In the genomic region with DNA sequence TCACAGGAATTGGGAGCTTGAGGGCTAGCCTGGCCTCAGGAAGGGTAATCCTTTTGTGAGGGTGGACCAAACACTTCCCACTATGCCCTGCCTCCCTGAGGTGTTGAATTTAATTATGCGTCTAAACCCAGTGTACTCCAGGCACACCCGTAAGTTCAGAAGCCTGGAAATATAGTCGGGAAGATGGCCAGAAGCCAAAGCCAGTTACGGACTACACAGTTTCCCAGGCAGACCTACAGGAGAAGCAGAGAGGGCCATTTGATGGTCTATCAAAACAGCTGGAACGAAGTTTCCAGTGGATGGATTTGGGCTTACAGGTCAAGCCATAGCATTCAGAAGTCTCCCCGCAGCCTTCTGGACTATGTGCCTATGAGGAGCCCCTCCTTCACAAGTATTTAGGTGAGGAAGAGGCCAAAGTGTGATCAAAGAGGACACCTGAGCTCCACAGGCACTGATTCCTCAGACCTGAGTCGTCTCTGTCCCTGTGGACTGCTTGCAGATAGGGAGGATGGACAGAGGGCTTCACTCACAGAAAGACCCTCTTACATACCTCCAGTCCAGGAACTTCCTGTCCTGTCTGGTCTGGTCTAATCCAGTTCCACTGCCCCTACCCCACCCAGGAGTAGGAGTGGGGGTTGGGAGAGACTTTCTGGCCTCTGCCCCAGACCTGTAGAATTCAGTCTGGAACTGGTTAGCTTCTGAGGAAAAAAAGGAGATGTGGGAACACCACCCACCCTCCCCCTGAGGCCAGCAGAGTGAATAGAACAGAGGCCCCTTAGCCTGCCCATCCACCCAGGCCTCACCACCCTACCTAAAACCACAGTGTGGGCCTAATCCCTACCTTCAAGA, we compare ENCODE assay signal across 9 mouse cellular contexts. TPM values are rescaled to one million over a fixed set of nuclear protein-coding genes. Genes with fewer than 3 reads are reported as not detected.
A peak's percentile ranks its signal among the peaks of the same experiment; 100 is the strongest.
DNase-seq lines count a peak whose midpoint lies in the region; ATAC-seq and TF ChIP-seq lines count a peak whose summit lies in the region.
"Had no signal": no experiment of that assay in that cellular context is flagged by ENCODE, and none has a peak within 500 bp of the region (broad histone marks: within the 10 kb centered on the region; RNA-seq: fewer than 3 reads in every experiment).

No protein-coding gene starts in this region.

- no peaks in the 10 kb centered on the region for H3K9me3 ChIP-seq in forebrain, embryonic 15.5 days
- H3K9me3 ChIP-seq: megakaryocyte, embryonic 14.5 days had no signal

- H3K4me2 ChIP-seq in forebrain, embryonic 15.5 days (replicated peaks) = no peak overlapping the region

- no peak overlapping the region for H3K4me3 ChIP-seq in liver, adult 2 months (ENCODE audit: insufficient read depth, low read depth, low read length)
- H3K4me3 ChIP-seq in forebrain, embryonic 15.5 days = no peak overlapping the region
- no peak overlapping the region for H3K4me3 ChIP-seq in small intestine, adult 2 months (ENCODE audit: low read depth, low read length)

- no peak for TF ChIP-seq CTCF in liver, adult 2 months (IDR thresholded peaks at IDR 0.05; ENCODE audit: low read depth, low read length)
- no peak for TF ChIP-seq CTCF in small intestine, adult 2 months (IDR thresholded peaks at IDR 0.05; ENCODE audit: extremely low read depth, insufficient read length, insufficient replicate concordance, low read depth, low read length)

- WGBS in liver, adult 2 months = 51% methylated on average over 7 of the region's 7 CpGs
- WGBS in forebrain, embryonic 15.5 days = 60% methylated on average over 7 of the region's 7 CpGs
- WGBS in small intestine, adult 2 months = 38% methylated on average over 7 of the region's 7 CpGs

- H3K9ac ChIP-seq in liver, adult 2 months (ENCODE audit: low read depth, low read length) = peak overlapping the region; percentile 50; the same call in 1 of the 2 replicates
- no peak overlapping the region for H3K9ac ChIP-seq in forebrain, embryonic 15.5 days (replicated peaks)

- peaks cover 54% of the 10 kb centered on the region for H3K4me1 ChIP-seq in liver, adult 2 months (ENCODE audit: control insufficient read depth, insufficient read depth, low read length)
- H3K4me1 ChIP-seq in forebrain, embryonic 15.5 days = peaks cover 51% of the 10 kb centered on the region
- H3K4me1 ChIP-seq in small intestine, adult 2 months (ENCODE audit: control insufficient read depth, insufficient read depth, insufficient read length, low read length) = peaks cover 5% of the 10 kb centered on the region

- no peak for DNase-seq in liver, adult 2 months (ENCODE audit: extremely low read depth, low read depth, low spot score)
- no peak for DNase-seq in liver
- DNase-seq in kidney, postnatal 14 days = peak; percentile 70
- no peak for DNase-seq in frontal cortex, postnatal 36 days (ENCODE audit: low spot score in 2 of 2)
- DNase-seq in thymus, postnatal 36 days = no peak
- DNase-seq in thymus, postnatal 14 days = no peak

- H3K36me3 ChIP-seq in liver, adult 2 months (ENCODE audit: control insufficient read depth, insufficient read depth, low read length) = peaks cover 13% of the 10 kb centered on the region
- H3K36me3 ChIP-seq in forebrain, embryonic 15.5 days = peaks cover 40% of the 10 kb centered on the region
- H3K36me3 ChIP-seq in small intestine, adult 2 months (ENCODE audit: control insufficient read depth, insufficient read depth, low read length) = peaks cover 27% of the 10 kb centered on the region

- H3K79me2 ChIP-seq in liver, adult 2 months (ENCODE audit: control insufficient read depth, insufficient read depth, low read length) = peaks cover 12% of the 10 kb centered on the region

- H3K27ac ChIP-seq in liver, adult 2 months (replicated peaks; ENCODE audit: insufficient read depth, low read depth, low read length) = peak overlapping the region; percentile 98
- peak overlapping the region; percentile 67; the same call in 1 of the 2 replicates for H3K27ac ChIP-seq in forebrain, embryonic 15.5 days (replicated peaks)
- peak overlapping the region; percentile 80 for H3K27ac ChIP-seq in small intestine, adult 2 months (ENCODE audit: insufficient read depth, low read depth, low read length)

- H3K27me3 ChIP-seq in liver, adult 2 months (ENCODE audit: control insufficient read depth, insufficient read depth, low read length) = no peaks in the 10 kb centered on the region
- no peaks in the 10 kb centered on the region for H3K27me3 ChIP-seq in forebrain, embryonic 15.5 days
- H3K27me3 ChIP-seq in small intestine, adult 2 months (ENCODE audit: control insufficient read depth, insufficient read depth, low read length) = no peaks in the 10 kb centered on the region
- H3K27me3 ChIP-seq: megakaryocyte, embryonic 14.5 days had no signal

- TF ChIP-seq POLR2A in liver, adult 2 months (IDR thresholded peaks at IDR 0.05; ENCODE audit: extremely low read depth, insufficient read depth, low read length) = no peak
- TF ChIP-seq POLR2A in small intestine, adult 2 months (IDR thresholded peaks at IDR 0.05; ENCODE audit: low read depth, low read length) = no peak

- ATAC-seq in forebrain, embryonic 15.5 days (replicated peaks) = no peak

RNA-seq across cellular contexts. Expression of a gene that starts 1.1 kb away (rescaled TPM):
- 87.4 and 97.7 TPM in 2 replicates for total RNA-seq in liver, adult 2 months (2014; rRNA removed)
- polyA plus RNA-seq in liver, adult 2 months (2012; rRNA removed) = 154 and 158 TPM in 2 replicates
- 7.9 and 8.5 TPM in 2 replicates for polyA plus RNA-seq in forebrain, embryonic 15.5 days (2015; fragmentation: Nextera tagmentation; extraction: Ambion mirVana)
- 2.4 and 3.8 TPM in 2 replicates for polyA plus RNA-seq in small intestine, adult 2 months (2012; rRNA removed)

RNA-seq across cellular contexts. Expression of a gene that starts 15.9 kb away (rescaled TPM):
- not detected in 2 replicates for total RNA-seq in liver, adult 2 months (2014; rRNA removed)
- not detected in 2 replicates for polyA plus RNA-seq in liver, adult 2 months (2012; rRNA removed)
- polyA plus RNA-seq in forebrain, embryonic 15.5 days (2015; fragmentation: Nextera tagmentation; extraction: Ambion mirVana) = not detected in 2 replicates
- polyA plus RNA-seq in small intestine, adult 2 months (2012; rRNA removed) = not detected in 2 replicates

RNA-seq across cellular contexts. Expression of a gene that starts 21.2 kb away (rescaled TPM):
- total RNA-seq in liver, adult 2 months (2014; rRNA removed) = 12.2 and 14.7 TPM in 2 replicates
- polyA plus RNA-seq in liver, adult 2 months (2012; rRNA removed) = 20.3 and 20.6 TPM in 2 replicates
- polyA plus RNA-seq in forebrain, embryonic 15.5 days (2015; fragmentation: Nextera tagmentation; extraction: Ambion mirVana) = 31.4 and 34.1 TPM in 2 replicates
- 14.1 and 14.8 TPM in 2 replicates for polyA plus RNA-seq in small intestine, adult 2 months (2012; rRNA removed)

RNA-seq across cellular contexts. Expression of a gene that starts 21.3 kb away (rescaled TPM):
- 4.1 and 6.2 TPM in 2 replicates for total RNA-seq in liver, adult 2 months (2014; rRNA removed)
- polyA plus RNA-seq in liver, adult 2 months (2012; rRNA removed) = 6.0 and 9.6 TPM in 2 replicates
- polyA plus RNA-seq in forebrain, embryonic 15.5 days (2015; fragmentation: Nextera tagmentation; extraction: Ambion mirVana) = 22.0 and 23.5 TPM in 2 replicates
- 12.7 and 21.4 TPM in 2 replicates for polyA plus RNA-seq in small intestine, adult 2 months (2012; rRNA removed)

RNA-seq across cellular contexts. Expression of a gene that starts 24.5 kb away (rescaled TPM):
- 4.2 and 5.1 TPM in 2 replicates for total RNA-seq in liver, adult 2 months (2014; rRNA removed)
- 5.9 and 8.6 TPM in 2 replicates for polyA plus RNA-seq in liver, adult 2 months (2012; rRNA removed)
- polyA plus RNA-seq in forebrain, embryonic 15.5 days (2015; fragmentation: Nextera tagmentation; extraction: Ambion mirVana) = 0.64 and 0.70 TPM in 2 replicates
- 3.1 and 6.1 TPM in 2 replicates for polyA plus RNA-seq in small intestine, adult 2 months (2012; rRNA removed)

Comparison
In these comparisons a context has a peak if more than half of its experiments do, and no peak if none do; other contexts are left out.
1. RNA of a gene that starts 1.1 kb away (polyA plus RNA-seq): 154 to 158 TPM in liver, adult 2 months; 7.9 to 8.5 TPM in forebrain, embryonic 15.5 days and 2.4 to 3.8 TPM in small intestine, adult 2 months; every median in the first group is over 10 times any median in the second.
2. Peak in every context shown above with its lines, with median percentiles within 50 percentile points of each other: H3K27ac ChIP-seq.